Mouse (Mus musculus) spleen, embryonic (tissue): ENCODE measurements around the gene Gm8439.

Source experiments
- CTCF ChIA-PET: fragments of 350-600 bp; sonication (Branson Sonifier 250); formaldehyde crosslinking; loops from one replicate; lab custom pipeline; 2022; lab: Charles Lee

Gene Gm8439

GRCm38 (mm10) chr4:120611005-120611404 is 22.5 kb downstream of the Gm8439 start:
- CTCF ChIA-PET = no interaction called here

- CTCF ChIA-PET = no interaction called here
Observed at GRCm38 (mm10) chr4:120612304-120613080, 23.9 kb downstream of the Gm8439 start.

- CTCF ChIA-PET = no interaction called here
Observed at GRCm38 (mm10) chr4:120613691-120614329, 25.3 kb downstream of the Gm8439 start.

GRCm38 (mm10) chr4:120614644-120615043 is 26.1 kb downstream of the Gm8439 start:
- CTCF ChIA-PET = no interaction called here

GRCm38 (mm10) chr4:120615528-120616081 is 27.1 kb downstream of the Gm8439 start:
- CTCF ChIA-PET = no interaction called here

GRCm38 (mm10) chr4:120616199-120617025 is 27.9 kb downstream of the Gm8439 start:
- CTCF ChIA-PET = no interaction called here

GRCm38 (mm10) chr4:120627728-120628127 is 39.2 kb downstream of the Gm8439 start:
- CTCF ChIA-PET = no interaction called here

- CTCF ChIA-PET = no interaction called here
Observed at GRCm38 (mm10) chr4:120630218-120630931, 41.8 kb downstream of the Gm8439 start.

- CTCF ChIA-PET = interaction anchor here (0.7 kb wide), 1 partner anchor 19 kb away, joined by 3 read pairs; no protein-coding TSS in a partner anchor
Observed at GRCm38 (mm10) chr4:120631828-120632227, 43.3 kb downstream of the Gm8439 start.

- CTCF ChIA-PET = no interaction called here
Observed at GRCm38 (mm10) chr4:120635351-120635750, 46.8 kb downstream of the Gm8439 start.

- CTCF ChIA-PET = interaction anchor here (0.5 kb wide), 1 partner anchor 23 kb away, joined by 3 read pairs; no protein-coding TSS in a partner anchor
Observed at GRCm38 (mm10) chr4:120641946-120642345, 53.4 kb downstream of the Gm8439 start.

- CTCF ChIA-PET = no interaction called here
Observed at GRCm38 (mm10) chr4:120643899-120644298, 55.4 kb downstream of the Gm8439 start.

GRCm38 (mm10) chr4:120649369-120650207 is 61.0 kb downstream of the Gm8439 start:
- CTCF ChIA-PET = no interaction called here

GRCm38 (mm10) chr4:120650208-120650592 is 61.7 kb downstream of the Gm8439 start:
- CTCF ChIA-PET = no interaction called here

- CTCF ChIA-PET = no interaction called here
Observed at GRCm38 (mm10) chr4:120655898-120656297, 67.4 kb downstream of the Gm8439 start.
